Mouse (Mus musculus) heart, postnatal 0 days (tissue): Measurements from ENCODE around the gene Wdcp. TPM values are rescaled to one million over a fixed set of nuclear protein-coding genes. Genes with fewer than 3 reads are reported as not detected.

ENCODE experiments used
- ATAC-seq: fragments of 200-750 bp; cut with Nextera tagmentation; 2 replicates; pipeline ENCODE4 v1.8.0; 2017; ENCODE audit warnings: low read depth, moderate number of reproducible peaks, moderate library complexity; ENCODE audit not compliant: insufficient read depth
- DNase-seq: peaks from one replicate; pipeline ENCODE4 v3.0.0-alpha.2; 2016; ENCODE audit warnings: low spot score
- H3K27ac ChIP-seq: fragments of 300-500 bp; sonication (generic); 2 replicates; pipeline ENCODE4 v1.5.1; 2014; ENCODE audit warnings: low read depth, mild to moderate bottlenecking
- H3K27me3 ChIP-seq: fragments of 300-500 bp; sonication (generic); 2 replicates; pipeline ENCODE4 v1.6.1; 2014; ENCODE audit warnings: low read length, mixed read lengths; ENCODE audit not compliant: control insufficient read depth, insufficient read depth
- H3K36me3 ChIP-seq: fragments of 300-500 bp; sonication (generic); replicated peaks from 2 replicates; pipeline ENCODE4 v1.6.1; 2014; ENCODE audit warnings: low read length, mixed read lengths; ENCODE audit not compliant: control insufficient read depth, insufficient read depth
- H3K4me1 ChIP-seq: fragments of 300-500 bp; sonication (generic); 2 replicates; pipeline ENCODE4 v1.6.1; 2014; ENCODE audit warnings: antibody characterized with exemption; ENCODE audit not compliant: control insufficient read depth, insufficient read depth
- H3K4me2 ChIP-seq: fragments of 300-500 bp; sonication (generic); 2 replicates; pipeline ENCODE4 v1.6.1; 2014; ENCODE audit warnings: low read depth, mild to moderate bottlenecking, low read length, moderate library complexity
- H3K4me3 ChIP-seq: fragments of 300-500 bp; sonication (generic); 2 replicates; pipeline ENCODE4 v1.5.1; 2014; ENCODE audit warnings: low read depth, low read length
- H3K9ac ChIP-seq: fragments of 300-500 bp; sonication (generic); replicated peaks from 2 replicates; pipeline ENCODE4 v1.6.1; 2014; ENCODE audit warnings: low read depth, low read length, mixed read lengths
- H3K9me3 ChIP-seq: fragments of 300-500 bp; sonication (generic); replicated peaks from 2 replicates; pipeline ENCODE4 v1.6.1; 2016; ENCODE audit warnings: low read length; ENCODE audit not compliant: control insufficient read depth
- CTCF ChIP-seq: IDR thresholded peaks from 2 replicates; pipeline ENCODE4 v1.5.1; 2016; ENCODE audit warnings: antibody characterized with exemption, control low read depth, low read depth
- EP300 ChIP-seq: IDR thresholded peaks from 2 replicates; pipeline ENCODE4 v1.6.1; 2016; ENCODE audit warnings: antibody characterized with exemption, low read depth
- WGBS: fragments of 180-500 bp; shearing (Covaris S2); extraction: QIAGEN DNeasy Blood & Tissue Kit; methylation state at CpG from one replicate; pipeline ENCODE4 v1.1.7; 2014; 5-methylcytosine and 5-hydroxymethylcytosine counted together
- polyA plus RNA-seq: library from polyadenylated mRNA; unstranded; fragments of >200 nt; fragmentation: Nextera tagmentation; extraction: Ambion mirVana; gene quantifications from 2 replicates; pipeline ENCODE4 v1.2.1, GENCODE M21; 2015
- total RNA-seq: library from RNA; depleted of rRNA; stranded (reverse); fragments of >200 nt; gene quantifications from 2 replicates; pipeline ENCODE4 v1.2.3, GENCODE M21; 2014; ENCODE audit warnings: low replicate concordance

Gene Wdcp
- total and polyA plus RNA-seq, 2 experiments from 2014 or later: 7.8 to 14.6 TPM

GRCm38 (mm10) chr12:4888739-4889138 is 45.6 kb downstream of the Wdcp start:
- no peaks in the 10 kb centered on the region; the same call in 1 of the 2 replicates for H3K4me1 ChIP-seq
- no peak overlapping the region for H3K4me3 ChIP-seq
- 0 out of 2 replicates have a peak, but pooled peaks cover 21% of the 10 kb centered on the region for H3K36me3 ChIP-seq
- H3K9me3 ChIP-seq: no peaks in the 10 kb centered on the region
- ATAC-seq (no peak), DNase-seq (no peak)
- TF ChIP-seq EP300: no peak
- TF ChIP-seq CTCF: no peak
- H3K9ac ChIP-seq: no peak overlapping the region
- H3K27ac ChIP-seq: no peak overlapping the region
- H3K4me2 ChIP-seq: no peak overlapping the region
- no peaks in the 10 kb centered on the region for H3K27me3 ChIP-seq

GRCm38 (mm10) chr12:4889251-4889650 is 46.1 kb downstream of the Wdcp start:
- Histone ChIP-seq H3K9ac (no peak overlapping the region), H3K36me3 (0 out of 2 replicates have a peak, but pooled peaks cover 25% of the 10 kb centered on the region), H3K4me2 (no peak overlapping the region), H3K27ac (no peak overlapping the region), H3K4me1 (no peaks in the 10 kb centered on the region; the same call in 1 of the 2 replicates), H3K4me3 (no peak overlapping the region), H3K9me3 (no peaks in the 10 kb centered on the region), H3K27me3 (no peaks in the 10 kb centered on the region)
- ATAC-seq (no peak), DNase-seq (no peak)
- 30% methylated on average over 2 of the region's 2 CpGs for WGBS
- TF ChIP-seq CTCF (no peak), EP300 (no peak)

GRCm38 (mm10) chr12:4889891-4890290 is 46.8 kb downstream of the Wdcp start:
- 94% methylated on average over 1 of the region's 1 CpGs for WGBS

GRCm38 (mm10) chr12:4898024-4898423 is 54.9 kb downstream of the Wdcp start:
- no peak overlapping the region for H3K4me2 ChIP-seq
- H3K9me3 ChIP-seq: no peaks in the 10 kb centered on the region
- 93% methylated on average over 5 of the region's 5 CpGs for WGBS
- TF ChIP-seq CTCF (no peak), EP300 (no peak)
- no peak overlapping the region for H3K4me3 ChIP-seq
- H3K27me3 ChIP-seq: no peaks in the 10 kb centered on the region
- no peak overlapping the region for H3K27ac ChIP-seq
- H3K9ac ChIP-seq: no peak overlapping the region
- ATAC-seq: no peak
- H3K4me1 ChIP-seq: no peaks in the 10 kb centered on the region
- DNase-seq: no peak
- H3K36me3 ChIP-seq: 0 out of 2 replicates have a peak, but pooled peaks cover 10% of the 10 kb centered on the region

More at GRCm38 (mm10) chr12:4889891-4890290, 46.8 kb downstream of the Wdcp start:
- H3K4me1 ChIP-seq: no peaks in the 10 kb centered on the region; the same call in 1 of the 2 replicates
- DNase-seq: no peak
- 0 out of 2 replicates have a peak, but pooled peaks cover 24% of the 10 kb centered on the region for H3K36me3 ChIP-seq
- no peak for TF ChIP-seq CTCF
- no peak for TF ChIP-seq EP300
- ATAC-seq: no peak
- no peak overlapping the region for H3K27ac ChIP-seq
- H3K4me2 ChIP-seq: no peak overlapping the region
- no peaks in the 10 kb centered on the region for H3K27me3 ChIP-seq
- H3K9me3 ChIP-seq: no peaks in the 10 kb centered on the region
- H3K9ac ChIP-seq: no peak overlapping the region
- H3K4me3 ChIP-seq: no peak overlapping the region

- Histone ChIP-seq H3K9ac (no peak overlapping the region), H3K27me3 (no peaks in the 10 kb centered on the region), H3K36me3 (0 out of 2 replicates have a peak, but pooled peaks cover 3% of the 10 kb centered on the region), H3K9me3 (no peaks in the 10 kb centered on the region), H3K27ac (no peak overlapping the region), H3K4me3 (no peak overlapping the region), H3K4me2 (peak overlapping the region; percentile 88; the same call in 1 of the 2 replicates), H3K4me1 (no peaks in the 10 kb centered on the region)
- 79% methylated on average over 7 of the region's 7 CpGs for WGBS
- DNase-seq (no peak), ATAC-seq (no peak)
- TF ChIP-seq EP300 (no peak), CTCF (no peak)
Measured at GRCm38 (mm10) chr12:4905946-4906345, 62.8 kb downstream of the Wdcp start.

- peak overlapping the region; percentile 89; the same call in 1 of the 2 replicates for H3K27ac ChIP-seq
Measured at GRCm38 (mm10) chr12:4906476-4906875, 63.4 kb downstream of the Wdcp start.

More at GRCm38 (mm10) chr12:4906476-4906875, 63.4 kb downstream of the Wdcp start:
- Histone ChIP-seq H3K27me3 (no peaks in the 10 kb centered on the region), H3K36me3 (no peaks in the 10 kb centered on the region), H3K9ac (peak overlapping the region; percentile 73), H3K4me2 (peak overlapping the region; percentile 88), H3K9me3 (no peaks in the 10 kb centered on the region), H3K4me3 (peak overlapping the region; percentile 83), H3K4me1 (no peaks in the 10 kb centered on the region)
- TF ChIP-seq CTCF (no peak), EP300 (no peak)
- WGBS: 47% methylated on average over 7 of the region's 7 CpGs
- no peak for DNase-seq
- no peak for ATAC-seq
